Mouse (Mus musculus): ENCODE data around the gene Tjp3.

The Tjp3 gene

GRCm38 (mm10) chr10:81319330-81319699 lies 27.9 kb upstream of the Tjp3 start:
- no peak for DNase-seq

GRCm38 (mm10) chr10:81318589-81319329 lies 27.4 kb upstream of the Tjp3 start:
- DNase-seq, result no peak

GRCm38 (mm10) chr10:81317273-81317672 lies 25.9 kb upstream of the Tjp3 start:
- no peak for DNase-seq

- no peak for DNase-seq
These were observed 25.1 kb upstream of the Tjp3 start for GRCm38 (mm10) chr10:81316338-81317060.

- no peak for DNase-seq
These were observed 24.2 kb upstream of the Tjp3 start for GRCm38 (mm10) chr10:81315587-81315986.

GRCm38 (mm10) chr10:81314201-81314600 lies 22.8 kb upstream of the Tjp3 start:
- no peak for DNase-seq

- no peak for DNase-seq
These were observed 22.2 kb upstream of the Tjp3 start for GRCm38 (mm10) chr10:81313581-81313980.

GRCm38 (mm10) chr10:81309571-81309970 lies 18.2 kb upstream of the Tjp3 start:
- DNase-seq, result no peak

GRCm38 (mm10) chr10:81306837-81307682 lies 15.7 kb upstream of the Tjp3 start:
- no peak for DNase-seq

- DNase-seq, result no peak
These were observed 14.8 kb upstream of the Tjp3 start for GRCm38 (mm10) chr10:81306173-81306668.

GRCm38 (mm10) chr10:81305663-81306062 lies 14.3 kb upstream of the Tjp3 start:
- DNase-seq, result no peak

GRCm38 (mm10) chr10:81304597-81305238 lies 13.3 kb upstream of the Tjp3 start:
- DNase-seq, result peak in 1 of 2 experiments; percentile 65

- peak in 1 of 2 experiments; percentile 55 for DNase-seq
These were observed 12.4 kb upstream of the Tjp3 start for GRCm38 (mm10) chr10:81303761-81304160.

- no peak for DNase-seq
These were observed 11.9 kb upstream of the Tjp3 start for GRCm38 (mm10) chr10:81303258-81303657.

- no peak for DNase-seq
These were observed 11.4 kb upstream of the Tjp3 start for GRCm38 (mm10) chr10:81302781-81303218.

- no peak for DNase-seq
These were observed 10.9 kb upstream of the Tjp3 start for GRCm38 (mm10) chr10:81302288-81302687.

GRCm38 (mm10) chr10:81301321-81301720 lies 9.9 kb upstream of the Tjp3 start:
- DNase-seq, result no peak

- no peak for DNase-seq
These were observed 9.0 kb upstream of the Tjp3 start for GRCm38 (mm10) chr10:81300352-81300907.

- no peak for DNase-seq
These were observed 8.4 kb upstream of the Tjp3 start for GRCm38 (mm10) chr10:81299585-81300351.

GRCm38 (mm10) chr10:81298369-81299100 lies 7.2 kb upstream of the Tjp3 start:
- peak; percentile 58 to 70 for DNase-seq

GRCm38 (mm10) chr10:81297845-81298244 lies 6.5 kb upstream of the Tjp3 start:
- DNase-seq, result peak; percentile 60 to 66

Measured in spleen, adult 18-20 months (tissue).